Mouse (Mus musculus) layer of hippocampus, adult 8-10 months (tissue): ENCODE data around the gene Eif3l. TPM values are rescaled to one million over a fixed set of nuclear protein-coding genes. Genes with fewer than 3 reads are reported as not detected.

Experiments
- DNase-seq, 2 experiments: peaks; one replicate each; pipeline ENCODE4 v3.0.0; 2022; ENCODE audit warnings: low spot score in 2 of 2
- total RNA-seq, 4 experiments: library from RNA; stranded (reverse); gene quantifications; 2 replicates each; pipeline ENCODE4 v1.2.4; 2022

Eif3l gene
- total RNA-seq, 4 experiments from 2014 or later, result 76.9 to 82.0 (median 77.9) TPM

DNA sequence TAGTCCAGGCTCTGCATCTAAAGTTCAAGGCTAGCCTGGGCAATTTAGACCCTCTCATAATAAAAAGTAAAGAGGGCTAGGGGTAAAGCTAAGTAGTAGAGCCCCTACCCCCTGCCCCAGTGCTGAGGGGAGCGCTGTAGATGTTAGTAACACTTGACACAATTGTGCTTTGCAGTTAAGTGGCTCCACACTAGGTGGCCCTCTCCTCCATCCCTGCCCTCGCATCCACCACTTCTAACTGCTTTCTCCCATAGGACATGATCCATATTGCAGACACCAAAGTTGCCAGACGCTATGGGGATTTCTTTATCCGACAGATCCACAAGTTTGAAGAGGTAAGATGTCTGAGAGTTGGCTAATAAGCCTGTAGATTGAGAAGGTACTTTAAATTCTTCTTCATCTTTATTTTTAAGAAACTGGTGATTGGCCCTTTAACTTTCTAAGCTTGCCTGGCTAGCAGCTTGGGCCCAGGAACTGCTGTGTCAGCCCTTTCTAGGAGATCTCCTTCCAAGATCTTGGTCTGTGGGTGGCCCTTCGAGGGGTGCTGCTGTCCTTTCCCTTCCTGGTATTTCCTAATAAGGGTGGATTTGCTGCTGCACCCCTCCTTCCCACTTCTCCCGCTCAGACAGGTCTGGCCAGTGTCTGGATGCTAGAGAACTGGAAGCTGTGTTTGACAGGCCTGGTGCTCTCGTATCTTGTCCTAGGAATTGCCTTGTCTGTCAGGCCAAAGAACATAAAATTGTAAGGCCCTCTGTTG is 18.3 kb downstream of the Eif3l start:
- no peak for DNase-seq

DNA sequence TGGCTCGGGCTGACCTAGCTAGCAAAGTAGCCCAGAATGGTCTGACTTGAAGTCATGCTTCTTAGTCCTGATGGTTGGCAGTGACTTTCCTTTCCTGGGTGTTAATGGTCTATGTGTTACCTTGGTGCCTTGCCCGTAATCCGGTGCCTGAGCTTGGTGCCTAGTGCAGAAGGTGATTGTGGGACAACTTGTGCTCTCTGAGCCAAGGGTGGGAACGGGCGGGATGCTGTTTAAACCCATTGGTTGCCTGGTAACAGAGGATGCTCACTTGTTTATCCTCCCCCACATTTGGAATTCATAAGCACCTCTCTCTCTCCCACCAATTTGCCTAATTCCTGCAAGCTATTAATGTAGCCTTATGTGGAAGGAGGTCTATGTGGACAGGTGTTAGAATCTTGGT is 20.5 kb downstream of the Eif3l start:
- DNase-seq, result no peak

DNA sequence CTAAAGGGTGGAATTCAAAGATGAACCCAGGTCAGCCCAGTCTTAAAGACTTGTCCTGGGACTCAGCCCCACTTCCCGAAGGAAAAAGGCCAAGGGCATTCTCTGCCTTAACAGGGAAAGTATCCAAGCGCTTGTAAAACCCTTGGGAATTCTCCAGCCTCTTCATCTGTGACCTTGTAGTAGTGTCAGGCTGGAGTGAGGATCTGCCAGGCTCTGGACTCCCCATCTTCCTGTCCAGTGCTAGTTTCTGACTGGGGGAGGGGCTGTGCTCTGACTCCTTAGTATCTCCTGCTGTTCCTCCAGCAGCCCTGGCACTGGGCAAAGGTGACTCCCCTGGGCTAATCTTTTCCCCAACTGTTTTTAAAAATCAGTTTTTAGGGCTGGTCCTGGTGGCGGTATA is 21.6 kb downstream of the Eif3l start:
- no peak for DNase-seq

DNA sequence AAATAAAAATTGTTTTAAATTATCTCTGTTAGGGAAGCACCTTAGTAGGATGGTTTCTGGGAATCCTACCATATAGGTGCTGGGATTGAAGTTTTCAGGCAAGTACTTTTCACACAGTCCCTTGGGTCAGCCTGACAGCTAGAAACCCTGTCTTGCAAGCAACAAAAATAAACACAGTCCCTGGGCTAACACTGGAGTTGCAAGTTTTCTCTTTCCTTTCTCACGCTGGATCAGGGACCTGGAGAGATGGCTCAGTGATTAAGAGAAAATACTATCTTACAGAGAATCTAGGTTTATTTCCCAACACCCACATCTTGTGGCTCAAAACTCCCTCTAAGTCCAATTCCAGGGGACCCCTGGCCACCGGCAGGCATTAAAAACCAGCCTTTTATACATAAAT is 22.2 kb downstream of the Eif3l start:
- DNase-seq, result no peak

DNA sequence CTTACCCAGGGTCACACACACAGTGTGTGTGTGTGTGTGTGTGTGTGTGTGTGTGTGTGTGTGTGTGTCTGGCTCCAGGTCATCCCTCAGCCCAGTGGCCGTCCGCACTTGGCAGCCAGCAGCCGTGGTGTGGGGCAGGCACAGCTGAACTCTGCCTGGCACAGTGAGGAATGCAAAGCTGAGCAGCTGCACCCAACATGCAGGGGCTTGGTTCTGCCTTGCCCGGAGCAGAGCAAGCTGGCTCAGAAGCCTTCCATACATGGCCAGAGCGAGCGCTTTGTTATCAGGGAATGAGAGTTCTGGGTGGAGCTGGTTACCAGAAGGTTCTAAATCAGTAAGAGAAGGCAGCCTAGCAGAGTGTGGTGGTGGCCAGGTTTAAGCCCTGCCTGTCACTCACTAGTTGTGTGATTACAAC is 22.6 kb downstream of the Eif3l start:
- DNase-seq, result peak; percentile 70 to 76

DNA sequence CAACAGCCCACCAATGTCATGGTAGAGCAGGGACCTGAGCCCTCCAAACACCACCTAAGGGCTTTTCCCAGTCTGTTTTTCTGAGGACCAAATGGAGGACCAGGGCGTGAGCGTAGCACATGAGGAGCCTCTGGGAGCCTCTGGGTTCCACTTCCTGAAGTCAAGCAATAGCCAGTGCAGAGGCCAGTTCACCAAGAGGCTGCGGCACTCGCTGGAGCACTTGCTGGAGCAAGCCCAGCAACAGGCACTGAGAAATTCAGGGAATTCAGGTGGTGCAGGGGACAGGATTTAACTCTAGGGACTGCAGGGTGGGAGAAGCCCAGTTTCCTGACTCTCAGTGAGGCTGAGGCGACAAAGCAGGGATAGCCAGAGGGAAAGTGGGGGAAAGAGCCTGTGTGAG is 23.2 kb downstream of the Eif3l start:
- DNase-seq, result no peak

DNA sequence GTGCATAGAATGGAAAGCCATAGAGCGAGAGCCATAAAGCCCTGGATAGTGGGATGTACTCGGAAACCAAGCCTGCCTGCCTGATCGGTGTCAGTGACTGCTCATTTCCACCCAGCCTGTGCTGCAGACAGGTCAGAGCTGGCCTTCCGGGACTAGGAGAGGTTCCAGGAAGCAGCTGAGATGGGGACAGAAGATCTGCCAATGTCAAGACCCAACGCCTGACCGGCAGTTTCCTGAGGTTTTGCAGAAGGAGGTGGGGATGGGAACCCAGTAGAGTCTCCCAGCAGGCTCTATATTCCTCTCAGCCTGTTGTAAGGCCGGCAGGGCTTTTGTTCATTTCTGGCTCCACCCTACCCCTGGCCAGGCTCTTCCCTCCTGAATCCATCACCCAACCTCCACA is 23.9 kb downstream of the Eif3l start:
- no peak for DNase-seq

DNA sequence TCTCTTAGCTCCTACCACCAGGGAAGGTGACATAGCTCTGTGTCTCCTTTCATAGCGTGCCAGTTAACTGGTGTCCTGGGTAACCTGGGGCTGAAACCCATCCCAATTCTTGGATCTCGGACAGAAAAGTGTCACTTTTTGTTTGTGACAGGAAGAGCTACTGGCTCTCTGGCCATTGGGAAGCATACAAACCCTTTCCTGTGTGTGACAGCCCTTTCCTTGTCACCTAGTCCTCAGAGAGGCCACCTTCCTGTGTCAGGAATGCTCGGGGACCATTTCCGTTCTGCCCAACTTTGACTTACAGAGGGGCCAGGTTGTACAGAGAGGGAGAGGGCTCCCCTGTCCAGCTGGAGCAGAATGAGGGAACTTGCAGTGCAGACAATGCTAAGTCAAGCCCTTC is 24.5 kb downstream of the Eif3l start:
- no peak for DNase-seq

DNA sequence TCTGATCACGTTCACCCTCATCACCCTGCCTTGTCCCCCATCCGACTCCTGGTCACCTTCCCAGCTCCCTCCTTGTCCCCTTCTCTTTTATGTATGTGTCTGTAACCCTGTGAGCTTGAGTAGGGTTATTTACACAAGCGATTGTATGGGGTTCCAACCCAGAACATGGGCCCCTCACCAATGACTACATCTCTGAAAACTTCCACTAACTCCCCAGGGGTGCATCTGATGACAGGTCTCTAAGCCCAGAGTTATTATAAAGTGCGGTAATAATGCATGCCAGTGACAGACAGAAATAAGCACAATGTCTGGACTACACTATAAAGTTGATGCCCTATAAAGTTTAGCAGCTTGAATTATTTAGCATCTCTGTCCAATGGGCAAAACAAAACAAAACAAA is 25.4 kb downstream of the Eif3l start:
- no peak for DNase-seq

DNA sequence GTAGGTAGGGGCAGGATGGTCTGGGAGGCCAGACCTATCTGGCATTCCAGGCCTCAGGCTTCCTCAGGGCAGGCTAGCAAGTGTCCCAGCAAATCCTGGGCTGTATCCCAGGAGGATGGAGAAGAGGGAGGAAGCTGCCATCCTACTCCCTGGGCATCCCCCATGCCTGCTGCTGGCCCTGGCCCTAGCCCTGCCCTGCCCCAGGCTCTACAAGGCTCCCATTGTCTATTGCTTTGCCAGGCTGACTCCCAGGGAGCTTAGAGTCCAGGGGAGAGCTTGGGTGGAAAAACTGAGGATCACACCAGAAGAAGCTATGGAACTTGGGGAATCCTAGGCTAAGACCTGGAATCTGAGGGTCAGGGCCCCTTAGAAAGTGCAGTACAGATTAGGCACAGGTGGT is 26.6 kb downstream of the Eif3l start:
- no peak for DNase-seq

DNA sequence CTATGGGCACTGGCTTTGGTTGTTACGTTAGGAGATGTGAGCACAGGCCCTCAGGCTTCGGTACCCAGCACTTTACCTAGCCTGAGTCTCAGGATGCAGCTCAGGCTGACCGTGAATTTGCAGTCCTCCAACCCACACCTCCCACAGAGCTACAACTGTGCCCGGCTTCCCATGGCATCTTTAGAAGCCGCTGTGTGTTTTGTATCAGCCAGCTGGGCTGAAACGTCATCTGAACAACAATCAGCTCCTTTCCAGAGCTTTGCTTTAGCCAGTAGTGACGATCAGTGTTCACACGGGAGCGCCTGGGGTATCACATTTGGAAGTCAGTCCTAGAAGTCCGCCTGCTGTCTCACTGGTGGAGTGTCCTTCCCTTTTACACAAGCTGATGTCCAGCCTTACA is 28.3 kb downstream of the Eif3l start:
- no peak for DNase-seq

DNA sequence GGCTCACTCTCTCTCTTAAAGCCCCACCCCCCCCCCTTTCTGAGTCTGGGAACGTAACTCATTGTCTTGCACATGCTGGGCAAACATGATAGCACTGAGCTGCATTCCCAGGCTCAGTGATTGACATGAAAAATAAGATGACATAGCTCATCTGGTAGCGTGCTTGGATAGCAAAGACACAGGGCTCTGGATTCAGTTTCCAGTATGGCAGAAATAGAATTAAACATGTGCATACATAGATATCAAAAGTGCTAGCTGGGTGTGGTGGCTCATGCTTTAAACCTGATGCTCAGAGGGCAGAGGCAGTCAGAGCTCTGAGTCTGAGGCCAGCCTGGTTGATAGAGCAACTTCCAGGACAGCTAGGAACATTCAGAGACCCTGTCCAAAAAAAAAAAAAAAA is 30.8 kb downstream of the Eif3l start:
- DNase-seq, result no peak

DNA sequence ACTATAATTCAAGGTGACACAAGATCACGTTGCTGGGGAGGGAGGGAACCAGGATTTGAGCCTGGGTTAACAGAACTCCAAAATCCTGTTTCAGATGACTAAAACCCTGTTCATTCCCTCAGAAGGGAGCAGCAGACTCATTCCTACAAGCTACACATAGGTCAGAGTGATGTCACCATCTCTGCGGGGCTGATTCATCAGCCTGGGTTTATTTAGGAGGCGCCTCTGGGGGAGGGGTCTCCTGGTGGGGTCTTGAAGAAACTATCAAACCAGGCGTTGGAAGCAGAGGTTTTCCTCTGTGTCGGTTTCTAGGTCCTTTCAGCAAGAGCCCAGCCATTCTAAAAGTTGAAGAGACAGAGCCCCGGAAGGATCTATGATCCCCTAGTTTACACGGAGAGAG is 33.0 kb downstream of the Eif3l start:
- no peak for DNase-seq

DNA sequence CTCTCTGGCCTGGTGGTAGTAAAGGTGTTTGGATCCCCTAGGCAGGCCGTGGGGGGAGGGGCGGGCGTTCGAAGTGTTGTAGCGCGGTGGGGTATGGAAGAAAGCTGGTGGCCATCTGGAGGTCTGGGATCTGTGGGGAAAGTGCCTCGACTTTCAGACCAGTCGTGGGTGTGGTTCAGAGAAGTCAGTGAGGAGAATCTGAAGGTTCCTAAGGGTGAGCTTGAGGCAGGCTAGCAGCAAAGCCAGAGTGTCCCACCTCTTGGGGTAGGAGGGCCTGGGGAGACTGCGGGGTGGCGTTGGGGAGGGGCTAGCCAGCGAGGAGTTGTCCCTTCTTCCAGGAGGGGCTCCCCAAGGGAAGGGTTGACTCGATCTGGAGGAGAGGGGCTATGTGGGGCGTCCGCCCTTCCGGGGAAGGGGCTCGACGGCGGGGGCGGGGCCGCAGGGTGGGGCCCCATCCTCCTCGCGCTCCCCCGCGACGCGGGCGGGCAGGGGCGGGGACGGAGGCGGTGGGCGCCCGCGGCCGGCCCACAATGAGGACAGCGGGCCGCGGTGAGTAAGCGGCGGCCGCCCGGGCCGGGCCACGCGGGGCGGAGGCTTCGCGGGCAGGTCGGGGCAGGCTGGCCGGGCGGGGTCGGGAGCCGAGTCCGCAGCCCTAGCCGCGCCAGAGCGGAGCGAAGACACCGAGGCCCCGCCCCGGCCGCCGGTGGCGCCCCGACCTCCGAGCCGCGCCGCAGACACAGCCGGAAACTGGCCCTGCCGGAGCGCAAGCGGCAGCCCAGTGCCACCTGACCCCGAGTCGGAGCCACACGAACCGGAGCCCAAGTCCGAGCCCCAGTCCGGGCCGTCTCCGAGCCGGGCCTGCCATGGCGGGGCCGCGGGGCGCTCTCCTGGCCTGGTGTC is 33.7 kb downstream of the Eif3l start, which contains the start of gene Micall1:
Micall1 (plus strand) TSS at position 478 of the 900 bp plus-strand sequence.
- no peak for DNase-seq

DNA sequence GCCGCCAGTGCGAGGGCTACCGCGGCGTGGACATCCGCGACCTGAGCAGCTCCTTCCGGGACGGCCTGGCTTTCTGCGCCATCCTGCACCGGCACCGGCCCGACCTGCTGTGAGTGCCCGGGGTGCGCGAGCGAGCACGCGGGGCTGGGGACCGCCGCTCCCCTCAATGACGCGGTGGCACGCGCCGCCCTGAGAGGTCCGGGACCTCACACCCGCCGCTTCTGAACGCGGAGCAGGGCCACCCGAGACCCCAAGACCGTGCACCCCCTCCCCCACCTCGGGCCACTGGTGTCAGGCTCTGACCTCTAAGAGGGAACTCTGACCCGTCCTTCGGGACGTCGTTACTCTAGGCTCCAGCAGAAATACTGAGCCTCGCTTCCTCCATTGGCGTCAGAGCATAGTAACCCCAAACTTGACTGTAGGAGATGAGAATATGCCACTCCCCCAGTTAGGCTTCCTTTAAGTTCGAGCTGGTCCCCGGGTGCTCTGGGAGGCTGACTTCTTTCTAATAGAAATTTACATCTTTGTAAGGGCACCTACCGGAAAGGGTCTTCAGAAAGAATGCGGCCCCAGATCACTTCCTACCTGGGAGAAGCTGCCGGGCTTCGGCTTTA is 34.4 kb downstream of the Eif3l start:
- no peak for DNase-seq

DNA sequence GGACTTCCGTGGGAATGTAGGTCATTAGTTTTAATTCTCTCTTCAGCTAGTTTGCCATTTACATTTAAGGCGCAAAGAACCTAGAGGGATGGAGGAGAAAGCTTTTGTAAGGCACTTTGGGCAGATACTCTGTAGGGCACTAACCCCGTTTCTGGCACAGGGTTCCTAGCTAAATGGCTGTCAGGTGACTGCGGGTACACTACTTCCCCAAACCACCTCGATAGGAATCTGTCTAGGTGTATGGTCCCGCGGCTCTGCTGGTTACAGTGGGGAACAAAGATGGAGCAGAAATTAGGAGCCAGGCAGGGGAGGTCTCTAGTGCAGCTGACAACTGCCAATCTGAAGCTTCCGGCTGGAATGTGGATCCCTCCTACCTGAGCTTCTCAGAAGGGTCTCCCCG is 35.1 kb downstream of the Eif3l start:
- no peak for DNase-seq

DNA sequence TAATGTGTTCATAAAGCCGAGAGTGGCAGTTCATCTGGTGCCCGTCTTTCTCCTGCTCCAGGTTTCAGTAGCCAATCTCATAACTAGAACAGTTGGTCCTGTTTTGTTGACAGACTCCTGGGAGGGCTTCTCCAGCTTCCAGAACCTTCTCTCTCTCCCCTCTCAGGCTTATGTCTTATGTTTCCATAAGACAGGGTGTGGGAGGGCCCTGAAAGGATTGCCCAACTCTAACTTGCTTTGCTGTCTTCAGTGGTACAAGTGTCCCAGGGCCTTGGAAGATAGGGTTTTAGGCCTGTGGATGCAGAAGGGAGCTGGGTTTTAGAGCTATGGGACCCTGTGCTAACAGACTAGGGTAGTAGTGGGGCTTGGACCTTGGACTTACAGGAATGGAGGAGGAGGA is 35.5 kb downstream of the Eif3l start:
- DNase-seq, result no peak

DNA sequence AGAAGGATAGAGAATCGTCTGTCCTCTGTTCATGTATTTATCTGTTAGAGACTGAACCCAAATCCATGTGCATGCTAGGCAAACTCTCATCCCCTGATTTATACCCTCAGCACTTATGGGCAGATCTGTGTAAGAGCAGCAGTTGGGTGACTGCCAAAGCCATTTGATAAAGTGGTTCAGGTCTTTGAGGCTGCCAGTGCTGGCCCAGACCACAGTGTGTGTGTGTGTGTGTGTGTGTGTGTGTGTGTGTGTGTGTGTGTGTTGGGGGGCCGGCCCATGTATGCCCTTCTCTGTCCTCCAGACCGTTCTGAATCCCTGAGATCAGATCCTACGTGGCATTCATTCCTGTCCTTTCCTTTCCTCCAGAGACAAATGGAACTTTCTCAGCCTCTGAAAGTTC is 36.8 kb downstream of the Eif3l start:
- no peak for DNase-seq

DNA sequence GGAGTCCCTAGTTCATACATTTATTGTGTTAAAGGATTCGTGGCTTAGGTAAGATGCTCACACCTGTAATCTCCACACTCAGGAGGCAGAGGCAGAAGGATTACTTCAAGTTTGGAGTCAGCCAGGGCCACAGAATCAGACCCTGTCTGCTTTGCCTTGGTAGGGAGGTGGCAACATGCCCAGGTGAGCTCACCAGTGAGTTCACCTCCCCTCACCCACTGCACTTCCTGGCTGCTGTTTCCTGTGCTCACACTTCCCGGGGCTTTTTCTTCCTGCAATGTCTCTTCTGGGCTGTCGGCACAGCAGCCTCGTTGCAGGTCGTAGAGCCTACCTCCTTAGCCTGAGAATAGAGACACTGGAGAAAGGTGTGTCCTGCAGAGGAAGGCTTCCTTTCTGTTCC is 40.3 kb downstream of the Eif3l start:
- no peak for DNase-seq

DNA sequence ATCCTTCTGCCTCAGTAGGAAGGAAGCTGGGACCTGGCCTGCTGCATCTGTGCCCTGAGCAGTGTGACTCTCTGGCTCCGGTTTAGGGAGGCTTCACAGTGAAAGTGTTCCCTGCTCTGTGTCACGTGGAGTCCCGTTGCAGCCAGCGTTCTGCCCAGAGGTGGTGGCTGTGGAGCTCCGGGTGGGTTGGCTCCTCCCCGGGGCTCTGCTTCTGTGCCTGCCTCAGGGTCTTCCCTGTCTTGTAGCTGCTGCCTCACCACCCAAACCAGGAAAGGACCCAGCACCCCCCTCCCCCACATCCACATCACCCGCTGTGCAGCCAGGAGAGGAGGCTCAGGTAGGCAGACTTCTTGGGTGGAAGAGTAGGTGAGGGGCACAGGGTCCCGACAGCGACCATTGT is 44.5 kb downstream of the Eif3l start:
- no peak for DNase-seq

DNA sequence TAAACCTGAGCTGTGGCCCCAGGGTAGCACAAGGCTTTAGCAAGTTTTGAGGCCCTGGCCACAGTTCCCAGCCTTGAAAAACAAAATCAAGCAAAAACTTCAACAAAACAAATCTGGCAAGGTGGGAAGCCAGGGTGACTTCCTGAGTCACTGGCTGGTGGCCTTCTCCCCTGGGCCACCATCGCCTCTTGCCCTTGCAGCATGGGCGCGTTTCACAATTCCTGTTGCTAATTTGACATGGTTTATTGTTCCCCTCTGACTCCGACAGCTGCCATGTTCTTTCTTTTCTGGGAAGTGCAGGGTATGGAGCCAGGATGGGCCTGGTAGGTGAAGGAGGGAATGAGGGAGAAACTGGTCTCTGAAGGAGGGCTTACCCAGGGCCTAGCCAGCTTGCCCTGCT is 47.1 kb downstream of the Eif3l start:
- no peak for DNase-seq

DNA sequence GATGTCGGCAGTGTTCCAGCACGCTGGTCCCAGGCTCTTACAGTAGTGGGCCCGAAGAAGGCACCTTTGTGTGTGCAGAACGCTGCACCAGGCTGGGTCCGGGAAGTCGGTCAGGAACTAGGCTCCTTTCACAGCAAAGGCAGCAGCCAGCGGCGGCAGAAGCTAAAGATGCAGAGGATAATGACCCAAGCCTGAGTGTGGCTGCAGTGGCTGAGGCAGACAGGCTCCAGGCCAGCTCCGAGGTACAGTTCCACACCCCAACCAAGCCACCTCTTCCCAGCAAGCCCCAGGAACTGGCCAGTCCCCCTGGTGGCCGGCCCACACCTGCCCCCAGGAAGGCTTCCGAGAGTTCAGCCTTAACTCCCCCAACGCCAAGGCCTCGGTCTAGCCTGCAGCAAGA is 47.6 kb downstream of the Eif3l start:
- no peak for DNase-seq
